Mouse (Mus musculus): Measurements from ENCODE around the gene Ttll5.

Gene Ttll5

DNA sequence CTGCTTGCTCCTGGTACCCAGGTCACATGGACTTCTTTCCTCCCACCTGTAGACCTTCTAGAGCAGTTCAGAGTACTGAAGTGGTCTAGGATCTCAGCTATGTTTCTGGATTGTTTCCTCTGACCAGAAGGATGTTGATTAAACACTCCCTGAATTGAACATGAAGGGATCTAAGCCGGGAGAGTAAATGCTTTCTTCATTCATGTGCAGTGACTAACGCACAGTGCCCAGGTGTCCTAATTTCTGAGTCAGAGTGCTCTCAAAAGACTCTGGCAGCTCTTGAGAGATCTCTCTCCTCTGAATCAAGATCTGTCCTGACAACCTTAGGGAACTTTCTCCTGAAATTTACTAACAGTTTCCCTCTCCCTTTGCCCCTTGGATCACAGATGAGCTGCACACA lies 187.7 kb downstream of the Ttll5 start:
- no peak for DNase-seq (ENCODE audit: low spot score in 2 of 2)

DNA sequence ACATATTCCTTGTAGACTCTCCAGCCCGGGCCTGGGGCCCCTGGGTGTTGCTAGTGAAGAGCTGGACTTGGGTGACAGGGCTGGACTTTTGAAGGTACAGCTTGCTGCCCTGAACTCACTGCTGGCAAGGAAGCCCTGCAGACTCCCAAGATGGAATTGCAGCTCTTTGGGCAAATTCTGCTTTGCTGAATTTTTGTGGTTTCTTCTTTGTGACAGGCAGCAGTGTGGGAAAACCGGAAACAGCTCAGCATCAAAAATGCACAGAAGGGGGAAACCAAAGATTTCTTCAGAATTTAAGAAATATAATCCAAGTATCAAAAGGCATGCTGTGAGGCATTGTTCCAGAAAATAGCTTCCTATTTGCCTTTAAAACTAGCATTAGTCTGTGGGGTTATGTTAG lies 189.7 kb downstream of the Ttll5 start:
- no peak for DNase-seq (ENCODE audit: low spot score in 2 of 2)

DNA sequence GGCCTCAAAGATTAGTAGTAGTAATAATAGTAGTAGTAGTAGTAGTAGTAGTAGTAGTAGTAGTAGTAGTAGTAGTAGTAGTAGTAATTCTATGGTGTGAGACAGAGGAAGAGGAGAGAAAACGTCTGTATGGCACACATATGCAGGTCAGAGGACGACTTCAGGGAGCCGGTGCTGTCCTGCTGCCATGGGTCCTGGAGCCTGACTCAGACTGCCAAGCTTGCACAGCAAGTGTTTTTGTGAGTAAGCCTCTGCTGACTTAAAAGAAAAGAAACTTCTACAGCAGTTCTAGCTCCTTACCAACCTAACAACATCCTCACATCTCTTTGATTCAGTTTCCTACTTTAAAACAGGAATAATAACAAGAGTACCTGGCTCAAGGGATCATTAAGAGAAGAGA lies 190.2 kb downstream of the Ttll5 start:
- no peak for DNase-seq (ENCODE audit: low spot score in 2 of 2)

DNA sequence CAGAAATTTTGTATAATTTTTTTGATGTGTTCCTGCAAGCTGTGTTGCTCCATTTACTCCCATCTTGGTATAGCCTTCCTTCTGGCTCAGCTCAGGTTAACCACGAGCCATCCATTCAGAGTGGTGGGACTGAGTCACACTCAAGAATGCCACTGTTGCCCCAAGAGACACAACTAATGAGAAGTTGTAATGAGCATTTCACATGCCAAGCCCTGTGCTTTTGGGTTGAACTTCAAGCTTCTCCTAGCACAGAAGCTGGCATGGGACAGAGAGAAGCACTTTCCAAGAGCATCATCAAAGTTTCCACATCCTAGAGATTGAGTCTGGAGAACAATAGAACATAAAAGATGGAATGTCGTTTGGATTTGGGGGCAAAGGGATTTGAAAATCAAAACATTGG lies 190.7 kb downstream of the Ttll5 start:
- no peak for DNase-seq (ENCODE audit: low spot score in 2 of 2)

DNA sequence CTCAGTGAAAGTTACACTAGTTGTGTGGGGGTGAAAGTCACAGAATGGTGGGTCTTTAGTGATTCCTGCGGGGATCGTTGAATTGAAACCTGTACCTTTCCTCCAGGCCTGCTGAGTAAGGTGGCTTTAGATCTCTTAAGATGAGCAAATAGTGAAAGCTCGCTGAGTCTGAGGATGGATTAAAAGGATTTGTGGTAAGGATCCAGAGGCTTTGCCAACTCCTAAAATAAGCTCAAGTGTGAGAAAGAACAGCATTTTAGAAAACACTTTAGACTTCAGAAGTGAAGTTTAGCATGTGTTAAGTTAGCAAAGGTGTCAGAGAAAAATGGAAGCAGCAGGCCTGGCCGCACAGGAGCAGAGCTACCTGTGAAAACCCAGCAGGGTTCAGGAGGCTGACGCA lies 192.9 kb downstream of the Ttll5 start:
- DNase-seq (ENCODE audit: low spot score in 2 of 2), result peak in 1 of 2 experiments; percentile 33

DNA sequence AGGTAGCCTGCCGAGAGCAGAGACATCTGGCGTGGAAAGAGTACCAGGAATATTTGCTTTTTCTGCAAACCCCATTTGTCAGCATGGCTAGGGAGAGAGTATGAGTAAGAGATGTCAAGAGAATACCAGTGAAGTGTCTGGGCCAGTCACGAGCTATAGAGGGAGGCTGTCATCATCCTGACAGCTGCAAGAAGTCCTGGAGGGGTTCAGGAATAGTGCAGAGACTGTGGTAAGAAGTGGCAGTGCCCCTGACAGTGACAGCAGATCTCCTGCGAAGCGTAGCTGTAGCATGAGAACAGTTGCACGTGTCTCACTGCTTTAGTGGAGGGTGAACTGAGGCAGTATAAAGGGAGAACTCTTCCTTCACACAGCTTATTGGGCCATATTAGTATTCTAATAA lies 197.1 kb downstream of the Ttll5 start:
- DNase-seq (ENCODE audit: low spot score in 2 of 2), result no peak

DNA sequence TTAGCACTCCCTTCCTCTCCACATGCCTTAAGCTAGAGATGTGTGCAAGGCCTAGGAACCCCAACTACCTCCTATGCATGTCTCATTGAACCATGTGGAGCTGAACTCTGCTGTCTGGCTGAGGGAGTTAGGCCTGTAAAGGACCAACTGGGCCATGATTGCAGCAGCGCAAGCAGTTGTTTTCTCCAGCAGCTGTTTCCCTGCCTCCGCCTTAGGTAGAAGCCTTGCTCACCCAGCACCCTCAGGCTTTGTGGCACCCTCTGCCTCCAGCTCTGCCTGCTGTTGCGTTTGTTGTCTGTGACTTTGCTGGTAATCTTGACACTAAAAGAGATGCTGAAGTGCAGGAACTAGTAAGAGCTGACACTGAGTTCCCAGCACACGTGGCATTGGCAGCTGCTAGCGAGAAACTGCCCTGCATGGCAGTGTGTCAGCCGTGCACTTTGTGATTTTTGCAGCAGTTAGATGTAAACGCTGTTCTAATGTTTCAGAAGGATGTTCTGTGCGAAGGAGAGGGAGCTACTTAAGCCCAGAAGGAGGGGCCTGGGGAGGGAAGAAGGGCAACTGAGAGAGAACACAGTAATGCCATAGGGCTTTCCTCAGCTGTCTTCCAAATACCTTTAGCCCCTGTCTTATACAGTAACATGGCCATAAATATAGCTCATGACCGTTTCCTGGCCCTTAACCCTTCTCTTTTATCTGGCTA lies 198.0 kb downstream of the Ttll5 start:
- DNase-seq (ENCODE audit: low spot score in 2 of 2), result no peak

DNA sequence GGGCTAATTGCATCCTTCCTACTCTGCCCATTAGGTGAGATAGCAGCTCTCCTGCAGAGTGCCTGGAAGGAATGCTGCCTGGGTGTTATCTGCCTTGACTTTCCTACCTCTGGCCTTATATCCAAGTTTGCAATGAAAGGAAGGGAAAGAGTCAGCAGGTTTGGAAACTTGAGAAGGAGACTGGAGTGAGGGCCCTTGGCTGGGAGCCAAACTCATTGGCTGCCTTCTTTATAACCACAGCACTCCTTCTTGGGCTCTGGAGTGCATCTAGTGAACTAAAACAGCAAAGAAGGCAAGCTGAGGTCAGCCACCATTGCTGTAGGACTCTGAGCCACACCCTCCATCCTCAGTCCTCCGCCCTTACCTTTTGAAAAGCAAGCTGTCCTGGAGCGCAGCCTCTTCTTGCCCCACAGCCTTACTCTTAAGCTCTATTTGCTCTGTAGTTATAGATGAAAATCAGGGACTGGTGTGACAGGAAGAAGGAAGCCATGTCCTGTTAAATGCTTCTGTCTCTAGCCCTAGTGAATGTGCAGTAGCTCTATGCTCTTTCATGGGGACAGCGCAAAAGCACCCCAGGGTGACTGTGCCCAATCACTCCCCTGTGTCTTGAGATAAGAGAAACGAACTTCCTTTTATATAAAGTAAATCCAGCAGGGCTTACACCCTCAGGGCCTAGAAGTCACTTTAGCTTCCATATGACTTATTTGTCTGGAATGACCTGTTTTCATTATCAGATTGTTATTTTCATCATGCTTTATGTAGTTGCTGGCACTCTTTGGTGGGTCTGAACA lies 198.8 kb downstream of the Ttll5 start:
- no peak for DNase-seq (ENCODE audit: low spot score in 2 of 2)

DNA sequence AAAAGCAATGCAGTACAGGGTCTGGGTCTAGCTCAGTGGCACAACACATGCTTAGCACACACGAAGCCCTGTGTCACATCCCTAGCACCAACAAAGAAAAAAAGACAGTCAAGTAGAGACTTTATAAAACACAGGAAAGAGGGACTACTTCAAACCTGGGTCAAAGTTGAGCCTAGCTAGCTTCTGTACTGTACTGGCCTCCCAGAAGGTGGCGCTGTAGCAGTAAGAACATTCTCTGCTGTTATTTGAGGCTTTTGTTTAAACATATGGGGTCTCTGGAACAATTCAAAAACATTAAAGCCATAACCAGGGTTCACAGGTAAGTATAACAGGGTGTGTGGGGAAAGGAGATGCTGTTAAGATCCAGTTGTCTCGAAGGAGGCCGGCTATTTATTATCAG lies 200.0 kb downstream of the Ttll5 start:
- no peak for DNase-seq (ENCODE audit: low spot score in 2 of 2)

DNA sequence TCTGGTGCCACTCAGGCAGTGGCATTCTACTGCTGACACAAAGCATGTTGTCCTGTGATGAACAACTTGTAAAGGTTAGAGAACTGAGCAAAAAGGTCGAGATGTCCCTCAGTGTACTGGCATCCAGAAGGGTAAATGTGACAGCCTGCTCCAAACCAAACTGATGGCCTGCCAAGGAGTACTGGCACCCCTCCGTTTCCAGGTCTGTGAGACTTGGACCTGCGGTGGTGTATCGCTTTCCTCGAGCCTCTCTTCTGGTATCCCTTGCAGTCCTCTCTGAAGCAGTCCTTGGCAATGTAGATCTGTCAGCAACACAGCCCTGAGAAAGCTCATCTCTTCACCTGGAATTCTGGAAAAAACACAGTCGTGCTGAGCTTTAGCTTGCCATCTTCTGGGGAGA lies 201.0 kb downstream of the Ttll5 start:
- DNase-seq (ENCODE audit: low spot score in 2 of 2), result no peak

DNA sequence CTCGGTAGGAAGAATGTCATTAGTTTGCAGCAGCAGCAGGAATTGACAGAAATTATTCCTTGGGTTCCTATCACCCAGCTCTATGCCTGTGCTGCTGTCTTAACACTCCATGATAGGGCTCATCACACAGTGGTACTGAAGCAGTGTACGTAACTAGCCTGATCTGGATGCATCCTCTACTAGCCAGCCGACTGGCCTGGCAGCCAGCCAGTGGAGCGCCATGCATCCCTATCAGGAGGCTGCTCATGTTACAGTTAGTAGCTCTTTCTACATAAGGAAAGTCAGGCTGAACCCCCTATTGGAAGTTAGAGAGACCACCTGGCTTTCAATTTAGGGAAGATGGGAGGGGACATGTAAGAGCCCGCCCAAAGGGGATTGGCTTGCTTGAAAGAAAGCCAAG lies 202.5 kb downstream of the Ttll5 start:
- DNase-seq (ENCODE audit: low spot score in 2 of 2), result no peak

DNA sequence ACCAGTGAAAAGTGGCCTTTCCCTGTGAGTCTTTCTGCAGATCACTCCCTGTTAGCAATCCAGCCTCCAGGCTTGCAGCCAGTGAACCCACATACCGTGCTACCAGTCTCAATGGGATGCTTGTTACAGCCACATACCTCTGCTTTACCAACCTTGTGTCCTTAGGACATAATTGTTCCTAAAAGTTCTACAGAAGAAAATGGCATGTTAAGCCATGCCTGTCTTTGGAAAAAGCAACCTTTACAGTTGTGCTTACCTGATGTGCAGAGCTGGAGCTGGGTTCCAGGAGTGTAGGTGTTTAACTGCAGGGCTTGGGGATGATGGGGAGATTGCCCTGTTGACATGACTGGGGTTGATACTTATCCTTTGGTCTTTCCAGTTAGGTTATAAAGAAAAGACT lies 203.3 kb downstream of the Ttll5 start:
- no peak for DNase-seq (ENCODE audit: low spot score in 2 of 2)

DNA sequence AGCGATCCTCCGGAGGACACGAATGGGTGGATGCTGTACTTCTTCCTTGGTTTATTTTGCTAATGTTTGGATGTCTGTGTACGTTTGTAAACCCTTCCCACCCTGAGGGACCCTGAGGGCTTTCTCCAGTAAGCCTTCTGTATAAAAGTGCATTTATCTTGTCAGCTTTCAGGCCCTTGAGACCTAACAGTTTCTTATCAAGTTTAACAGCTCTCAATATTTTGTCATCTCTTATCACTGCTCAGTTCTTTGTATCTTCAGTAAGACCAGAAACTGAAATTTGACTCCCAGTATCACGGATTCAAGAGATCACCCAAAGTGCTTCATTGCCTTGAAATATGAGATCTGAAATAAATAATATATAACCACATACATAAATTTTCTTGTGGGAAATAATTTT lies 206.5 kb downstream of the Ttll5 start:
- no peak for DNase-seq (ENCODE audit: low spot score in 2 of 2)

DNA sequence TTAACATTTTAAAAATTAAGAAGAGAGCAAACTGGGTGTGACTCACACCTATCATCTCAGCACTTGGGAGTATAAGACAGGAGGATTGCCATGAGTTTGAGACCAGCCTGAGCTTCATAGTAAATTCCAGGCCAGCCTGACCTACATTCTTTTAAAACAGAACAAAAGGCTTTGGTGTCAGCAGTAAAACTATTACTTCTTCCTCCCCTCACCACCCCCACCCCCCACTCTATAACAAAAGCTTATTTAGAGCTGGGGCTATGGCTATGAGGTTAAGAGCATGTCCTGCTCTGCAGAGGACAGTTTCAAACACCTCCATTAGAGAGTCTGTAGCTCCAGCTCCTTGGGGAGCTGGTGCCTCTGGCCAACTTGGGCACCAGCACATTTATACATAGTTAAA lies 211.1 kb downstream of the Ttll5 start:
- DNase-seq (ENCODE audit: low spot score in 2 of 2), result no peak

DNA sequence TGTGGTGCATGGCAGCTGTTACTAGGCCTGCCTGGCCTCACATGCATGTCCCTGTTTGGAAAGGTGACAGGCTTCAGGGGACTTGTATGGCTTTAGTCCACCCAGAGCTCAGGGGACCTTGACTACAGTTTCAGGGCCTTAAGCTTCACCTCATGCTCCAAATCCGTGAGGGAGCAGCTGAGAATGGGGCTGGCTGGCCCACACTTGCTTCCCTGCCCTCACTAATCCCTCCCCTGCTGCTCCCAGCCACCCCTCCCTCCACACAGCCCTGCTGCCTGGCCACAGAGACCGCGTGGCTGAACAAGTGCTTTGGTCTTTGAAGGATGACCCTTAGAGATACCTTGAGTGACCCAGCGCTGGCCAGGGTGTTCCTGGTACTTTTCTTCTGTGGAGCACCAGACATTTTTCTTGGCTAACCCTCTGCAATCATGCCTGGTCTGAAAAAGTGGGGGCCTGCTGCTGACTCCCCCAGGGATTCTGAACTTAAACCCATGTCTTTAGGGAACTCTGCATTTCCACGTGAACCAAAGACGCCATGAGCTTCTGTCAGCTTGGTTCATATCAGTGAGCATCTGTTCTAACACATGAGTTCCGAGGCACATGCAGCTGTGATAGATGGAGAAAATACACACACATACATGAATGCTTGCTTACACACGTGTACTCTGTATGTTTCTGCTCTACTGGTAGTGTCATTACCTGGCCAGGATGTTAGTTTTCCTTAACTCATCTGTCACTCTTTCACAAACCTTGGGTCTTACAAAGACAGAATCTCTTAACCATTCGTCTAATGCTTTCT lies 212.1 kb downstream of the Ttll5 start:
- no peak for DNase-seq (ENCODE audit: low spot score in 2 of 2)

DNA sequence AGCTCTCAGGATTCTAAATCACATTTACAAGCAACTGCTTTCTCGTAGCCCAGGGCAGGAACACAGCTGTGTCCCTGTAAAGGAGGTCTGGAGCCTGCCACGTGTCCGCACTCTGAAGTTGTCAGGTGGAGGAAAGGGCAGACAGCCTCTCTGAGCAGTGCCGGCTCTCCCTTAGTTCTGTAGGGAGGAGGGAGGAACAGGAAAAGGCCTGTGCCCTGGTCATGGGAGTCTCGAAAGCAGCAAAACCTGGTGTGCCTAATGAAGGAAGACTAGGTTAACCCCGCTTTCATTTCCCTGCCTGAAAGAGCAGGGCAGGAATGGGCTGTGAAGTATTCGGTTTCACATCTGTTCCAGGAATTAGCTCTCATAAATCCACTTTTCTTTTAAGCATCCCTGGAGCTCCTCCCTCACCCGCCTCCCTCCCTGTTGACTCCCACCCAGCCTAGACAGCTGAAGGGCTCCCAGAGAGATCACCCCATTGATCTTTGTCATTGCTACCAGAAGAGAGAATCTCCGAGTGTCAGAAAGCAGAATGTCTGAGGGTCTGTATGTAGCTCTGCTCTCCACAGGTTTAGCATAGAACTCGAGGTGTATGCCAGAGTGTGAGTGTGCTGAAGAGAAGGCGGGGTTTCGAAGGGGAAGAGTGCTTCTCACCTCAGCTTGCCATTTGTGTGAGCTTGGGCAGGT lies 212.9 kb downstream of the Ttll5 start:
- DNase-seq (ENCODE audit: low spot score in 2 of 2), result no peak

DNA sequence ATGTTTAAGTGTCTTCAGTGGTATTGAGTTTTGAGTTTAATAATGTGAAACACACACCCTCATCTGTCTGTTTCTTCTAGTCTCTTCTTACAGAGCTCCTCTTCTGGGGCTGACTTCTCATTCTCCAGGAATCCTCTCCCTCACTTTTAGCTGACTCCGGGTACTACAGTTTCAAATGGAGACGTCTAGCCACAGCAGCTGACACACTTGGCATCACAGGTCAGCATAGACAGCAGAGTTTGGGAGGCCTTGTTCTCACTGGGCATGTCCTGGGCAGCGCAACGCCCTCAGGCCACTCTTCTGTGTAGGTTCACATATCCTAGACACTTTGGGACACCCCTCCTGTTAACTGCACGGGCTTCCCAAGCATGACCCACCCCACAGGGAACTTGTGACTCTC lies 214.6 kb downstream of the Ttll5 start:
- DNase-seq (ENCODE audit: low spot score in 2 of 2), result no peak

DNA sequence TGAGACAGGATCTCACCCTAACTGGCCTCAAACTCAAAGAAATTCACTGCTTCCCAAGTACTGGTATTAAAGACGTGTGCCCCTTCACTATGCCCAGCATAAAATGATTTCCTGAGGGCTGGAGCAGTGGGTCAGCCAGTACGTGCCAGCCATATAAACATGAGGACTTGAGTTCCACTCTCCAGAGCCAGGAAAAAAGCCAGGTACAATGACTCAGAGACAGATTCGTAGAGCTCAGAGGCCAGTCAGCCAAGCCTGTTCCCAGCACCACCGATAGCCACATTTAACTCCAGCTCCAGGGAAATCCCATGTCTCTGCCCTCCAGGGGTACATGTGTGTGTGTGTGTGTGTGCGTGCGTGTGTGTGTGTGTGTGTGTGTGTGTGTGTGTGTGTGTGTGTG lies 215.3 kb downstream of the Ttll5 start:
- no peak for DNase-seq (ENCODE audit: low spot score in 2 of 2)

DNA sequence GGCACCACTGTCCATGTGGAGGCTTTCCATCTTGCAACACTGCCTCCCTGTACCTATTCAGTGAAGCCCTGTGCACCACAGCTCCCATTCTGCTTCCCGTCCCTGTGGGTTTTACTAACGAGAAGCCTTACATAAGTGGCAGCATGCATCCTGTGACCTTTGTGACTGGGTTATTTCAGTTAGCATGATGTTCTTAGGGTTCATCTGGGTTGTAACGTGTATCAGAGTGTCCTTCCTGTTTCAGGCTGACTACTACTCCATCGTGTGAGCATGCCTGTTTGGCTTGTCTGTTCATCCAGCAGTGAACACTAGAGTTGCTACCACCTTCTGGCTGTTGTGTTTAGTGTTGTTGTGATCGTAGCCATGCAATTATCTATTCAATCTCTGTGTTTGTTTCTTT lies 221.7 kb downstream of the Ttll5 start:
- no peak for DNase-seq (ENCODE audit: low spot score in 2 of 2)

DNA sequence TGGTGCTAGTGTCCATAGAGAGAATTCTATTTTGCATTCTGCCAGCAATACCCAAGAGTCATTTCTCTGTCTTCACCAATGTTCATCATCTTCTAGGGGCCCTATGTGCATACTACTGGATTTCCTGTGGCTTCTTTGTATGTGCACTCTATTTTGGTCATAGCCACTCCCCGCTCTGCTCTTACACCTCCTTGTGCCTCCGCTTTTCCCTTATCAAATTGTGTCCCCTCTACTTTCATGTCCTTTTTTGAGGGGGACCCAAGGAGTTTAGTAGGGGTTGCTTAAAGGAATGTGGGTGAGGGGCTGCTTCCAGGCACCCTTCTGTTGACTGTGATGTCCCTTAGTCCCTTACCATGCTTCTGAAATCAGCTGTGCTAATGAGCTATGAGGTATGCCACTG lies 222.3 kb downstream of the Ttll5 start:
- no peak for DNase-seq (ENCODE audit: low spot score in 2 of 2)

DNA sequence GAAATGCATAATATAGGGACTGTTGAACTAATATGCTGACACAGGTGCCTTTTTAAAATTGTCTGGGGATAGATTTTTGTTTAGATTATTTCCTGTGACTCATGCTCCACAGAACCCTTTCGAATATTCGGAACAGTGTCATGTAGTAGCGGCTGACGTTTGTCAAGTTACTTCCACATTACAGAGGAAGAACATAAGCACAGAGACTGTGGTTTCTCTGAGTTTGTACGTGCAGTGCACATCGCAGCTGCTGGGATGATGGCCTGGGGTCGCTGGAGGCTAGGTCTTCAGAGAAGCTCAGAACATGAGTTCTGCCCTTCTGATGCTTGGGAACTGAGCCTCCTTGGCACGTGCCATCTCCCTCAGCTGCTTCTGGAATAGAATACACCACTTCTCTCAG lies 222.9 kb downstream of the Ttll5 start:
- DNase-seq (ENCODE audit: low spot score in 2 of 2), result no peak

DNA sequence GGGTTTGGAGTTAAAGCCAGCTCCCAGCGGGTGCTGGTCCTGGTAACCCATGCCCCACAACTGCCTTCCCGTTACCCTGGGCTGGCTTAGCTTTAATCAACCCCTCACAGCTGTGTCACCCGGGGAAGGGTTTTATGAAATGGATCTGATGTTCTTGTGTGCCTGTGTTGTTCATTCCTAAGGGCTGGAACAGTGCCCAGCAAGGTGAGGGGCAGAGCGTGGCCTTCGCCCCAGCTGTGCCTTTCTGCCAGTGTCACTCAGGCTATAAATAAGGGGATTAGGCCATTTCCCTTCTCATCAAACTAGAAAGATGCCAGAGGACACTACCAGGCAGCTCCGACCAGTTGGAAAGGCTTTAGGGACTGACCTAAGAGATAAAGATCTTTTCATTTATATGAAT lies 225.4 kb downstream of the Ttll5 start:
- DNase-seq (ENCODE audit: low spot score in 2 of 2), result no peak

Measured in frontal cortex, postnatal 36 days (tissue).